Mouse (Mus musculus) liver, adult (tissue): Measurements from ENCODE around the gene Gm17124.
"Not testable (repeated sequence)": the region's sequence is repeated elsewhere in the genome, so short reads cannot be mapped to it uniquely, and the experiment has no call there.

ENCODE experiments used
- GATA4 ChIP-seq: IDR thresholded peaks from 2 replicates; pipeline ENCODE4 v1.6.1; 2014; ENCODE audit warnings: mild to moderate bottlenecking, low read length; ENCODE audit not compliant: insufficient replicate concordance

Gm17124 gene

GRCm38 (mm10) chr14:42599782-42600181 is at the start of gene Gm17124:
Gm17124 (minus strand) TSS chr14:42599882.
- TF ChIP-seq GATA4, result not testable (repeated sequence)

GRCm38 (mm10) chr14:42641817-42642216 is 42.1 kb upstream of the Gm17124 start, which contains the start of gene Gm3633:
Gm3633 (minus strand) TSS chr14:42641917.
- not testable (repeated sequence) for TF ChIP-seq GATA4
